Mouse (Mus musculus) c-Kit-positive CD71-positive TER-119-positive erythroid progenitor cells, embryonic 14.5 days (primary cell): ENCODE data around the gene Cavin3.
"Not testable (repeated sequence)": the region's sequence is repeated elsewhere in the genome, so short reads cannot be mapped to it uniquely, and the experiment has no call there.

Source experiments
- DNase-seq: peaks from one replicate; pipeline ENCODE4 v3.0.0-alpha.2; 2013; ENCODE audit warnings: low spot score

The Cavin3 gene

DNA sequence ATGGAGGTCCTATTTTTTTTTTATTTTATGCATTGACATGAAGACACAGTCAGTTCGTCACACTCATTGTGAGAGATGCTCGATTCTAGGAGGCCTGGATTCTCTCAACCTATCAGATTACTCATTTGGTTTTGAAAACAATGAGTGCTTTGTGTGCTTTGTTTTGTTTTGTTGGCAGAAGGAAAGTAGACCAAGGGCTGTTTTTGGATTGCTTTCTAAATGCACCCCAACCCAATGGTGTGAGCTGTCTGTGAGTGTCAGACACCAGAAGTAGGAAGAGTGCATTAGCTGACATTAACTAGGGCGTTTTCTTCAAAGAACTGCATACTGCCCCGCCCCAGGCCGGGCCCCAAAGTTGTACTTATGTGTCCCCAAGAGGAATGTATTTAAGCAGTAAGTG lies 2.0 kb downstream of the Cavin3 start:
- DNase-seq: no peak

GRCm38 (mm10) chr7:105479232-105479631 lies 2.9 kb downstream of the Cavin3 start:
- DNase-seq: no peak

- DNase-seq: no peak
These were observed 3.8 kb downstream of the Cavin3 start for GRCm38 (mm10) chr7:105478344-105478743.

- peak; percentile 4 for DNase-seq
These were observed 4.3 kb downstream of the Cavin3 start for GRCm38 (mm10) chr7:105477841-105478240.

- DNase-seq: no peak
These were observed 4.7 kb downstream of the Cavin3 start for GRCm38 (mm10) chr7:105477433-105477700.

DNA sequence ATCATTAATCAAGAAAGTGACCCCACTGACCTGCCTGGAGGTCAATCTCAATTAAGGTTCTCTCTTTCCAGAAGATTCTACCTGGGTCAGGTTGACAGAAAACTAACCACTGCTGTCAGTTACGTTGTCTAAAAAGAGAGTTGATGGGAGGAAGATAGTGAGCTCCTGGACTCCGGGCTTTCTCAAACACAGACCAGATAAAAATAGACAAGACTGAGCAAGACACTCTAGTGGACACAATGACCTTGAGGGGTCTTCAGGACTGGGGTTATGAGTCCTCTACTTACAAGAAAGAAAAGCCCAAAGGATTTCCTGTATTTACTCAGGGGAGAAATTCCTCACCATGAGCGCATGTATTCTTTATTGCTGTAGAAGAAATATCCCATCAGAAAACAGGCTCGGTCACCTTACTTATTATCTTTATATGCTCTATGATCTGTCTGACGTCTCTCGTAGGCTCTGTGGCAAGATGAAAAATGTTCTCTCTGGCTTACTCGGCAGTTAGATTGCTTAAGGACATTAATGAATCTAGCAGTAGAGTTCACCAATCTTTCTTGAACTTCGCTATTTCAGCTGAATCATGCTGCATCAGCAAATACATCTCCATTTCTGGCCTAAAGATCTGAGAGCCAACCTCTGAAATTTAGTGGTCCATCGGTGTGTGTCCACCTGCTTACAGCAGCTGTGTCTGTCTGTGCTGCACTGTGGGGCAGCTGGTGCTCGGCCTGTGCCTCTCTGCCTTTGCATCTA lies 5.2 kb downstream of the Cavin3 start:
- DNase-seq: no peak

DNA sequence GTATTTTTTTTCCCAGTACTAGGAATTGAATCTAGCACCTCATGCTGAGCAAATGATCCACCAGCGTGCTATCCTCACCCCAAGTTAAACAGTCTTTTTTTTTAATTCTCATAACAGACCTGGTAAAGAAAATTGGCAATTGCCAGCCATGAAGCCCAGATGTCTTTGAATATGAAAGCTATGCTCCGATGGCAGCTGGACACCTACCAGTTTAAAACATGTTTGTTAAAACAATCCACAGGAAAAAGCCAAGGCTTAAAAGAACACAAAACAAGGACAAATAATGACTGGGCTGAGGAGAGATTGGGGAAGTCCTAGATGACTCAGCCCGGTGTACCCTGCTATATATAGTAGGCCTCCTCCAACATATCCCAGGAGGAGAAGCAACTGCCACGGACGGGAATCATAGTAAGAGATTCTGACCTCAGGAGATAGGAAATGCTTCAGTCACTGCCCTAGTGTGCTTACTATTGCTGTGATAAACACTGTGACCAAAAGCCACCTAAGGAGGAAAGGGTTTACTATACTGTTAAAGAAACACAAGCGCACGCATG lies 6.6 kb downstream of the Cavin3 start:
- no peak for DNase-seq

- DNase-seq: no peak
These were observed 7.3 kb downstream of the Cavin3 start for GRCm38 (mm10) chr7:105474771-105475315.

DNA sequence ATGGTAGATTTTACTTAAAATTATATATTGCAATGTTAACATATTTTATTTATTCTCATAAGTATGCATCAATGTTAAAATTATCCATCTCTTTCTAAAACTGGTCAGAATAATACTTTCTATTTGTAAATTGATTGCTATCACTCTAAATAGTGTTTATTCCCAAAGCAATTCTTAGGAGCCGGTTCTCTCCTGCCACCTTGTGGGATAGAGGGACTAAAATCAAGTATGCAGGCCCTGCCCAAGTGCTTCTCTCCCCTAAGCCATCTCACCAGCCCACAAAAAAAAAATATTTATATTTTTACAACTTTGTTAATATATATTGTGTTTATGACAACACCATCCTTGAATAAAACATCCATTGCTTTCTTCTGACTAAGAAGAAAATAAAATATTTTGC lies 9.5 kb downstream of the Cavin3 start:
- no peak for DNase-seq

DNA sequence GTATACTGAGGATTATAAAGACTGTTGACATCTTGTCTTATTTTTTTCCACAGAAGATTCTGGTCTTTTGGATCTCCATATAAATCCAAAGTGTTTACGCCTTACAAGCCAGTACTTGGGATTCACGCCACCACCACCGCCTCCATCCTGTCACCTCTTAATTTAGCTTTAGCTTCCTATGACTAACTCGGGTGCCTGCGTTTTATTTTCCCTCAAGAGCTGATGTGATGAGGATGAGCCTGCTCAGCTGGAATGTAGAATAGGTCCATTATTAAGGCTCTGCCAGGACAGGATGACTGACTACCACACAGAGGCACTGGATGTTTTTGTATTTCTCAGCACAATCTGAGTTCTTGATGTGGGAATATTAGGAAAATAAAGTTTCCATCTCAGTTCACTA lies 16.6 kb downstream of the Cavin3 start:
- DNase-seq: not testable (repeated sequence)

GRCm38 (mm10) chr7:105458546-105458945 lies 23.6 kb downstream of the Cavin3 start:
- no peak for DNase-seq

DNA sequence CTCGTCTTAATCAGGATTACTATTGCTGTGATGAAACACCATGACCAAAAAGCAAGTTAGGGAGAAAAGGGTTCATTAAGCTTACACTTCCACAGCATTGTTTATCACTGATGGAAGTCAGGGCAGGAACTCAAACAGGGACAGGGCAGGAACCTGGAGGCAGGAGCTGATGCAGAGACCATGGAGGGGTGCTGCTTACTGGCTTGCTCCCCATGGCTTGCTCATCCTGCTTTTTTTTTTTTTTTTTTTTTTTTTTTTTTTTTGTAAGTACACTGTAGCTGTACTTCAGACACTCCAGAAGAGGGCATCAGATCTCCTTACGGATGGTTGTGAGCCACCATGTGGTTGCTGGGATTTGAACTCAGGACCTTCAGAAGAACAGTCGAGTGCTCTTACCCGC lies 28.8 kb downstream of the Cavin3 start:
- not testable (repeated sequence) for DNase-seq

DNA sequence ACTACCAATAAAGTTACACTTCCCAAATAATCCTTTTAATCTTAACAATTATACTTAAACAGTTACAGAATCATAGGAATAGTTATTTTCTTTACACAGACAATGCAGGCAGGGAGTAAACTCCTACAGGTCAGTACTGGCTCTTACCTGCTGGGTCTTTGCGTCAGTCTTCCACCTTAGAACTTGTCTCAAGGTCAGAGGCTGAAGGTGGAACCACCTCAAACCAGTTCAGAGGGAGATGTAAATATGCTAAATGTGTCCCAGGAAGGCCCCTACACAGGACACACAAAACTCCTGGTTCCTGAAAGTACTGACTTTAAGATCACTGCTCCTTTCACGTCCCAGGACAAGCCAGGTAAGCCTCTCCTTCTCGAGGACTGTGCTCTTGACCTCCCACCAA lies 37.0 kb downstream of the Cavin3 start:
- DNase-seq: no peak

- no peak for DNase-seq
These were observed 40.7 kb downstream of the Cavin3 start for GRCm38 (mm10) chr7:105441426-105441825.

DNA sequence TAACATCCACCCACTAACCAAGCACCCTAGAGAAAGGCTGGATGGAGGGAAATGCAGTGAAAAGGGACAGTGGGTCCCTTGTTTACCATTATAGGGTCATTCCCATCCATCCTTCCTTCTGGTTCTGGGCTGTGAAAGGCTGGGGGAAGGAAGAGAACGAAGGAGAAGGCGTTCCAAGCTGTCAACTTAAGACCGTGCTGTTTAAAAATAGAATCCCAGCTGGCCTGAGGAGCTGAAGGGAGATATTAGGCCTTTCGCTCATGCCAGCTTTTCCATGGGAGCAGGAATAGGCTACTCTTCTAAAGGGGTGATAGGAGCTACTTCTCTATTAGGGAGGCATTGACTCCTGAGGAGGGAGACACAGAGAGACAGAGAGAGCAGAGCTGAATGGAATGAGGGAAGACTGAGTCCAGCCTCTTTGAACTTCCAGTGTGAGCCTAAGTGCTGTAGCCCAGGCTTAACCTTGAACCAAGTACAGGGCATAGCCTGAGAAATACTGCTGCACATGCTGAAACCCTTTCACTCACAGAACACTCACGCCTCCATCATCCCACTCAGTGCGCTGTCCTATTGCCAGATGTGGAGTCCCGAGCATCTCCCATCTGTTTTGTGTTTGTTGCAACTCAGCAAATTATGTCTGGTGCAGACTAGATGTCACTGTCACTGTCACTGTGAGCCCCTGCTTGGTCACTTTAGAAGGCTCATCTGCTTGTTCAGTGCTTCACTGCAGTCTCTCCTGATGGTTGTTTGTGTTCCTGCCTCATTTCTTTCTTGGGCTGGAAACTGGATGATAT lies 43.9 kb downstream of the Cavin3 start:
- no peak for DNase-seq

GRCm38 (mm10) chr7:105434798-105435197 lies 47.3 kb downstream of the Cavin3 start:
- DNase-seq: no peak

DNA sequence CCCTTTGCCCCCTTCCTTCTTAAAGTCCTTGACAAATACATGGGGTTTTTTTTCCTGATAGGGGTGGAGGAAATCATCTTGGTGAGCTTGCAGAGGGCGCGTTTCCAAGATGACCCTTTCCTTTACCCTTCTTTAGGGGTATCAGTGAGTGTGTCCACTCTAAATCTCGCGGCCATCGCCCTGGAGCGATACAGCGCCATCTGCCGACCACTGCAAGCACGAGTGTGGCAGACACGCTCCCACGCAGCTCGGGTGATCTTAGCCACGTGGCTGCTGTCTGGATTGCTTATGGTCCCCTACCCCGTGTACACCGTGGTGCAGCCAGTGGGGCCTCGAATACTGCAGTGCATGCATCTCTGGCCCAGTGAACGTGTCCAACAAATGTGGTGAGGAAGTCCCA lies 48.2 kb downstream of the Cavin3 start:
- DNase-seq: no peak

DNA sequence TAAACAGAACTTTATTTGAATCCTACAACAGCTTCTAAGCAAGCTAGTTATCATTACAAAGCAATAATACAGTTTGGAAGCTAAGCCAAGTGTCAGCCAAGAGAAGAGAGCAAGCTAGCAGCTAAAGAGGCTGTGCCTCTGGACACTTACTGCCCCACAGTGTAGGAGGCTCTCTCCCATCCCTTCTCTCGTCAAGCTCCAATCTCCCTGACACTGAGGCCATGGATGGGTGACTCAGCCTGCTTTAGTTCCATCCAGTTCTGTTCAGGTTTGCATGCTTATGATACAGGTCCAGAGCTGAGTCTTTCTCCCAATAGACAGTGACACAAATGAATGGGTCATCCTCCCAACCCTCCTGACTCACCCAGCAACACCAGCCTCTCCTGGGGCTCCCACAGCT lies 50.0 kb downstream of the Cavin3 start:
- DNase-seq: no peak
